Mouse (Mus musculus): ENCODE measurements at regions not wholly inside any gene's neighbourhood (a gene's known extent, or its start where the extent isn't known, plus 50 kb on each side); places are given as distances from the start of the nearest gene placed in this dataset.

- TF ChIP-seq CTCF (IDR thresholded peaks at IDR 0.05; ENCODE audit: control insufficient read depth, insufficient read depth, insufficient replicate concordance, low read depth, low read length) (no peak), POLR2A (IDR thresholded peaks at IDR 0.05; ENCODE audit: control insufficient read depth, low read depth, low read length) (no peak)
Measured at GRCm38 (mm10) chr11:19119927-19120827, 101.4 kb upstream of the Meis1 start.

All from testis, adult 2 months (tissue).